Mouse (Mus musculus) hindbrain, embryonic 11.5 days (tissue): ENCODE results near the gene Ccdc73. TPM values are rescaled to one million over a fixed set of nuclear protein-coding genes. Genes with fewer than 3 reads are reported as not detected.
"Not testable (repeated sequence)": the region's sequence is repeated elsewhere in the genome, so short reads cannot be mapped to it uniquely, and the experiment has no call there.

Experiments used
- ATAC-seq: fragments of 200-750 bp; cut with Nextera tagmentation; 2 replicates; pipeline ENCODE4 v1.8.0; 2017; ENCODE audit warnings: mild to moderate bottlenecking, moderate TSS enrichment, moderate library complexity; ENCODE audit not compliant: low FRiP score
- DNase-seq: peaks from one replicate; pipeline ENCODE4 v3.0.0-alpha.2; 2015; ENCODE audit warnings: low spot score
- H3K27ac ChIP-seq: fragments of 300-500 bp; sonication (generic); 2 replicates; pipeline ENCODE4 v1.5.1; 2014; ENCODE audit warnings: mild to moderate bottlenecking, low read depth, low read length
- H3K27me3 ChIP-seq: fragments of 300-500 bp; sonication (generic); 2 replicates; pipeline ENCODE4 v1.6.1; 2014; ENCODE audit warnings: mild to moderate bottlenecking, low read length, moderate library complexity, mixed read lengths; ENCODE audit not compliant: control insufficient read depth, insufficient read depth
- H3K36me3 ChIP-seq: fragments of 300-500 bp; sonication (generic); 2 replicates; pipeline ENCODE4 v1.6.1; 2014; ENCODE audit warnings: mild to moderate bottlenecking, low read length, moderate library complexity, mixed read lengths; ENCODE audit not compliant: control insufficient read depth, insufficient read depth
- H3K4me1 ChIP-seq: fragments of 300-500 bp; sonication (generic); replicated peaks from 2 replicates; pipeline ENCODE4 v1.6.1; 2014; ENCODE audit warnings: low read length, mixed read lengths; ENCODE audit not compliant: control insufficient read depth, insufficient read depth
- H3K4me2 ChIP-seq: fragments of 300-500 bp; sonication (generic); replicated peaks from 2 replicates; pipeline ENCODE4 v1.6.1; 2014; ENCODE audit warnings: mild to moderate bottlenecking, low read depth, low read length
- H3K4me3 ChIP-seq: fragments of 300-500 bp; sonication (generic); 2 replicates; pipeline ENCODE4 v1.5.1; 2014; ENCODE audit warnings: low read depth, low read length
- H3K9ac ChIP-seq: fragments of 300-500 bp; sonication (generic); 2 replicates; pipeline ENCODE4 v1.6.1; 2014; ENCODE audit warnings: low read depth, low read length
- H3K9me3 ChIP-seq: fragments of 300-500 bp; sonication (generic); 2 replicates; pipeline ENCODE4 v1.6.1; 2016; ENCODE audit warnings: low read length; ENCODE audit not compliant: control insufficient read depth
- WGBS: fragments of 180-500 bp; shearing (Covaris S2); extraction: QIAGEN DNeasy Blood & Tissue Kit; methylation state at CpG from one replicate; pipeline ENCODE4 v1.1.7; 2014; 5-methylcytosine and 5-hydroxymethylcytosine counted together
- polyA plus RNA-seq: library from polyadenylated mRNA; unstranded; fragments of >200 nt; fragmentation: Nextera tagmentation; extraction: Ambion mirVana; gene quantifications from 2 replicates; pipeline ENCODE4 v1.2.1, GENCODE M21; 2014

The Ccdc73 gene
- 5.8 and 7.6 TPM in 2 replicates for polyA plus RNA-seq

DNA sequence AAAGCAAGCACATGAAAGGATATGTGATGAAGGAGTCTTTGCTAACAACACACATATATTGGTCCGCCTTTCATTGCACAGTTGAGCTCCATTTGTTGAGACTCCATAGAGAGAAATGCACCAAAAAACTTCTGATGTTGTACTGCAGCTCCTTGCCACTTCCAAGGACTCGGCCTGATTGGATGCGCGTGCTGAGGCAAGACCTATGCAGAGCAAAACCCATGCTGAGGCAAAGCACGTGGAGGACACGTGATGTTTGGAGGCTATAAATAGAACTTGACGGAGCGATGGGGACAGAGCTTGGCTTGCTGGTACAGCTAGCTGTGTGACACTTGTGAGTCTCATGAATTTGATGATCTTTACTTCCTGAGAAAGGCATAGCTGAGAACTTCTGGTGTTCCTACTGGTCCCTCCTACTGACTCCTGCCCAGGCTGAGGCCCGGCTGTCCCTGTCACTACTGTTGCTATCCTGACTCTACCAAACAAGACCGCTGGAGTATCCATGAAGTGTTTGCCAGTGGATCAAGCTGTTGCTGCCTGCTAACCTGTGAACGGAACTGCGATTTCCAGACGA, at the start of gene Ccdc73:
Ccdc73 (plus strand) TSS at position 524 of the 574 bp plus-strand sequence.
- H3K36me3 ChIP-seq, result no peaks in the 10 kb centered on the region
- no peak within 1 kb of the TSS for H3K27ac ChIP-seq
- H3K27me3 ChIP-seq, result no peaks in the 10 kb centered on the region
- 91% methylated on average over 13 of the region's 13 CpGs for WGBS
- H3K4me2 ChIP-seq, result no peak within 1 kb of the TSS
- H3K4me3 ChIP-seq, result no peak within 1 kb of the TSS
- no peaks in the 10 kb centered on the region for H3K9me3 ChIP-seq
- DNase-seq, result no peak
- no peaks in the 10 kb centered on the region for H3K4me1 ChIP-seq
- ATAC-seq, result no peak
- H3K9ac ChIP-seq, result no peak within 1 kb of the TSS

- not testable (repeated sequence) for DNase-seq, H3K27me3 ChIP-seq
- WGBS, result 95% methylated on average over 3 of the region's 3 CpGs
Observed at GRCm38 (mm10) chr2:104818763-104819162, 48.8 kb upstream of the Ccdc73 start.

GRCm38 (mm10) chr2:104826191-104826590, 41.4 kb upstream of the Ccdc73 start:
- no peak overlapping the region for H3K27ac ChIP-seq
- 89% methylated on average over 4 of the region's 4 CpGs for WGBS
- no peaks in the 10 kb centered on the region for H3K9me3 ChIP-seq
- H3K27me3 ChIP-seq, result no peaks in the 10 kb centered on the region
- H3K4me1 ChIP-seq, result no peaks in the 10 kb centered on the region
- no peaks in the 10 kb centered on the region for H3K36me3 ChIP-seq
- no peak for DNase-seq
- no peak overlapping the region for H3K9ac ChIP-seq
- H3K4me3 ChIP-seq, result no peak overlapping the region
- ATAC-seq, result no peak
- no peak overlapping the region for H3K4me2 ChIP-seq

More at GRCm38 (mm10) chr2:104818763-104819162, 48.8 kb upstream of the Ccdc73 start:
- H3K4me1 ChIP-seq, H3K27ac ChIP-seq, H3K4me2 ChIP-seq, H3K4me3 ChIP-seq, H3K9me3 ChIP-seq, H3K9ac ChIP-seq, H3K36me3 ChIP-seq, ATAC-seq: not testable (repeated sequence)

- Histone ChIP-seq H3K27me3 (no peaks in the 10 kb centered on the region), H3K9me3 (no peaks in the 10 kb centered on the region), H3K27ac (no peak overlapping the region), H3K4me2 (no peak overlapping the region), H3K4me1 (no peaks in the 10 kb centered on the region), H3K9ac (no peak overlapping the region), H3K36me3 (no peaks in the 10 kb centered on the region), H3K4me3 (no peak overlapping the region)
- WGBS, result 83% methylated on average over 2 of the region's 2 CpGs
- ATAC-seq, result no peak
- no peak for DNase-seq
Observed at GRCm38 (mm10) chr2:104832486-104832885, 35.1 kb upstream of the Ccdc73 start.

GRCm38 (mm10) chr2:104840974-104841373, 26.6 kb upstream of the Ccdc73 start:
- Histone ChIP-seq H3K4me1 (no peaks in the 10 kb centered on the region), H3K4me2 (no peak overlapping the region)
- no peak for ATAC-seq

DNA sequence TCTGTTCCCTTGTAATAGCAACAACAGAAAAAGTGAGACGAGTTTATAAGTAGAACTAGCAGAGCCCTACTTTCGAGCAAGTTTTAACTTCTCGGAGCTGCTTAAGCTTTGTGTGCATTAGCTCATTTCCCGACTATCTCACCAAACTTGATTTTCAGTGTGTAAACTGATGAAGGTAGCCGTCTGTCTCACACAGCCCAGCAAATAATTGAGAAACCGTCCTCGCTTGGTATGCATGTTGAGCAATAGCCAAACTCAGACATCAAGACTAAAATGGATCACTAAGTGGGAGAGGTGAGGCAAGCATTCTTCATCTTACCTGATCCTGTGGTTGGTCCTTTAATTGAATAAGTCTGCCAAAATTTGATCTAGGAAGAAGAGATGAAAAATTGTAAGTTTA, 25.9 kb upstream of the Ccdc73 start:
- Histone ChIP-seq H3K36me3 (no peaks in the 10 kb centered on the region), H3K9ac (no peak overlapping the region), H3K27me3 (no peaks in the 10 kb centered on the region), H3K4me1 (no peaks in the 10 kb centered on the region), H3K9me3 (no peaks in the 10 kb centered on the region), H3K4me3 (no peak overlapping the region), H3K27ac (no peak overlapping the region), H3K4me2 (no peak overlapping the region)
- ATAC-seq (no peak), DNase-seq (no peak)
- WGBS, result 90% methylated on average over 7 of the region's 7 CpGs

More at GRCm38 (mm10) chr2:104840974-104841373, 26.6 kb upstream of the Ccdc73 start:
- no peak for DNase-seq
- Histone ChIP-seq H3K4me3 (no peak overlapping the region), H3K27me3 (no peaks in the 10 kb centered on the region), H3K27ac (no peak overlapping the region), H3K9ac (no peak overlapping the region), H3K9me3 (no peaks in the 10 kb centered on the region), H3K36me3 (no peaks in the 10 kb centered on the region)

- no peak overlapping the region for H3K9ac ChIP-seq
- ATAC-seq (no peak), DNase-seq (no peak)
- H3K36me3 ChIP-seq, result no peaks in the 10 kb centered on the region
- no peak overlapping the region for H3K4me2 ChIP-seq
- no peak overlapping the region for H3K27ac ChIP-seq
- no peaks in the 10 kb centered on the region for H3K9me3 ChIP-seq
- no peaks in the 10 kb centered on the region for H3K27me3 ChIP-seq
- H3K4me1 ChIP-seq, result no peaks in the 10 kb centered on the region
- H3K4me3 ChIP-seq, result no peak overlapping the region
Observed at GRCm38 (mm10) chr2:104842559-104842958, 25.0 kb upstream of the Ccdc73 start.

GRCm38 (mm10) chr2:104846638-104847414, 20.8 kb upstream of the Ccdc73 start:
- Histone ChIP-seq H3K9me3 (no peaks in the 10 kb centered on the region), H3K27ac (no peak overlapping the region), H3K4me3 (no peak overlapping the region), H3K4me2 (no peak overlapping the region), H3K36me3 (no peaks in the 10 kb centered on the region), H3K4me1 (peaks cover 4% of the 10 kb centered on the region), H3K27me3 (peaks cover 15% of the 10 kb centered on the region), H3K9ac (no peak overlapping the region)
- 31% methylated on average over 4 of the region's 4 CpGs for WGBS
- DNase-seq, result peak; percentile 5
- ATAC-seq, result peak; percentile 43

DNA sequence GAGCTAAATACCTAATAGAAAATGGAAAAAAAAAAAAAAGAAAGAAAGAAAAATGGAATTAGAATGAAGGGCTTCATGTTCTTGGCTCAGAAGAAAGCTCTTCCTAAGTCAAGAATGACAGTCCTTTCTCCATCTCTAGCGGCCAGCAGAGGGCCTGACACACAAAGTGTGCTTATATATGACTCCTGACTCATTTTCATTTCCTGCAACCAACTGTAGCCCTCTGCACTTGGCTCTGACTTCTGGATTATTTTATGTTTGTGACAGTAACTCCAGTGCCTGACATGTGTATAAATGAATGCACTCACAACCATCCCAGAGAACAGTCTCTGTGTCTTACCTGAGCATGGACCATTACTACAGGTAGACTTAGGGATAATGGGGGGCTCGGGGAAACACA, 20.0 kb upstream of the Ccdc73 start:
- Histone ChIP-seq H3K4me1 (peaks cover 4% of the 10 kb centered on the region), H3K27ac (no peak overlapping the region), H3K4me2 (no peak overlapping the region), H3K4me3 (no peak overlapping the region), H3K27me3 (peaks cover 15% of the 10 kb centered on the region), H3K9ac (no peak overlapping the region), H3K36me3 (no peaks in the 10 kb centered on the region), H3K9me3 (no peaks in the 10 kb centered on the region)
- WGBS, result 55% methylated on average over 2 of the region's 2 CpGs
- no peak for ATAC-seq
- peak; percentile 38 for DNase-seq
